ENCODE assay signal across 12 mouse cellular contexts in the genomic region with DNA sequence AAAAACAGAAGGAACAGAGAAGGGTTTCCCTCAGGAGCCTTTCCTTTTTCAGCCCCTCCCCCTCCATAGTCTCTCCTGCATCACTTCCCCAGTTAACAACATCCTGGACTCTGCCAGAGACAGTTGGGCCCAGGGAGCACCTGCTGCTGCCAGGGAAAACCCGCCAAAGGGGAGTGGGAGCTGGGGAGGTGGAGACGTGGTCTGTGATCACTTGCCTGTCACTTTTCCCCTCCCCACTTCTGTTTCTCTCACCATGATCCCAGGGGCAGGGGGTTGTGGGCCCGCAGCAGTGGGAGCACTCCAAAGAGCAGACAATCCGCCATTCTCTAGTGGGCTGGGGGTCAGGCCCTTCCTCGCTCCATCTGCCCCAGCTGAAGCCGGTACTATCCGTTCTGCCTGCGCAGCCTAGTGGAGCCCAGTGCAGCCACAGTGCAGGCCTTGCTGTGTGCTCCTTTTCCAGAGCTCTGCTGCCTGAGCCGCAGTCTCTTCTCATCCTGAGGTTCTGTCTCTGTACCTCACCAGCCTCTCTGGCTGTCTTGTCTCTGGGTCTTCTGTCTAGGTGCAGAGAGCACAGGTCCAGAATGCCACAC. TPM values are rescaled to one million over a fixed set of nuclear protein-coding genes. Genes with fewer than 3 reads are reported as not detected.
DNase-seq lines count a peak whose midpoint lies in the region; ATAC-seq and TF ChIP-seq lines count a peak whose summit lies in the region.
"Had no signal": no experiment of that assay in that cellular context is flagged by ENCODE, and none has a peak within 500 bp of the region (broad histone marks: within the 10 kb centered on the region; RNA-seq: fewer than 3 reads in every experiment).

No protein-coding gene starts in this region.

- 47% methylated on average over 9 of the region's 9 CpGs for WGBS in thymus, adult 2 months
- WGBS in embryonic facial prominence, embryonic 12.5 days, result 14% methylated on average over 9 of the region's 9 CpGs
- 11% methylated on average over 9 of the region's 9 CpGs for WGBS in hindbrain, embryonic 15.5 days
- 49% methylated on average over 9 of the region's 9 CpGs for WGBS in kidney, adult 2 months

- no peaks in the 10 kb centered on the region for H3K27me3 ChIP-seq in thymus, adult 2 months (ENCODE audit: control insufficient read depth, insufficient read depth, low read length)
- H3K27me3 ChIP-seq in embryonic facial prominence, embryonic 12.5 days, result peaks cover 24% of the 10 kb centered on the region; the same call in 1 of the 2 replicates
- 0 out of 2 replicates have a peak, but pooled peaks cover 3% of the 10 kb centered on the region for H3K27me3 ChIP-seq in hindbrain, embryonic 15.5 days
- no peaks in the 10 kb centered on the region for H3K27me3 ChIP-seq in kidney, adult 2 months (replicated peaks; ENCODE audit: control insufficient read depth, insufficient read depth, low read length)

- H3K9me3 ChIP-seq in embryonic facial prominence, embryonic 12.5 days, result no peaks in the 10 kb centered on the region
- H3K9me3 ChIP-seq in hindbrain, embryonic 15.5 days, result no peaks in the 10 kb centered on the region

- no peak overlapping the region for H3K4me2 ChIP-seq in embryonic facial prominence, embryonic 12.5 days (replicated peaks)
- 0 out of 2 replicates have a peak overlapping the region, but pooled peaks have one; percentile 9 for H3K4me2 ChIP-seq in hindbrain, embryonic 15.5 days
- H3K4me2 ChIP-seq: liver, embryonic 11.5 days had no signal

- H3K4me3 ChIP-seq in thymus, adult 2 months (ENCODE audit: control insufficient read depth, insufficient read depth, low read length), result no peak overlapping the region
- no peak overlapping the region for H3K4me3 ChIP-seq in embryonic facial prominence, embryonic 12.5 days
- H3K4me3 ChIP-seq in hindbrain, embryonic 15.5 days, result no peak overlapping the region
- no peak overlapping the region for H3K4me3 ChIP-seq in kidney, adult 2 months (ENCODE audit: insufficient read depth, low read depth, low read length)
- H3K4me3 ChIP-seq: heart, adult 2 months had no signal

- ATAC-seq in embryonic facial prominence, embryonic 12.5 days (ENCODE audit: insufficient number of reproducible peaks, insufficient read depth, low FRiP score, low TSS enrichment), result no peak
- peak; percentile 37; the same call in 1 of the 2 replicates for ATAC-seq in hindbrain, embryonic 15.5 days (ENCODE audit: low FRiP score, low read depth)

- DNase-seq in thymus, adult 2 months, result no peak
- no peak for DNase-seq in thymus, postnatal 10 days (ENCODE audit: low spot score in 2 of 2)
- no peak for DNase-seq in urinary bladder, postnatal 10 days (ENCODE audit: low spot score)
- no peak for DNase-seq in kidney, adult 2 months
- DNase-seq in layer of hippocampus, postnatal 25 days (ENCODE audit: extremely low spot score in 1 of 2, low spot score in 1 of 2), result no peak
- DNase-seq: heart, adult 2 months; kidney, postnatal 14 days; lung, postnatal 10 days; spleen, adult 18-20 months had no signal

- peak overlapping the region; percentile 2; the same call in 1 of the 2 replicates for H3K9ac ChIP-seq in embryonic facial prominence, embryonic 12.5 days
- H3K9ac ChIP-seq in hindbrain, embryonic 15.5 days, result 0 out of 2 replicates have a peak overlapping the region, but pooled peaks have one; percentile 17

- no peaks in the 10 kb centered on the region for H3K4me1 ChIP-seq in thymus, adult 2 months (replicated peaks; ENCODE audit: control insufficient read depth, insufficient read depth, low read length)
- H3K4me1 ChIP-seq in embryonic facial prominence, embryonic 12.5 days, result peaks cover 6% of the 10 kb centered on the region; the same call in 1 of the 2 replicates
- H3K4me1 ChIP-seq in hindbrain, embryonic 15.5 days (replicated peaks), result peaks cover 29% of the 10 kb centered on the region
- H3K4me1 ChIP-seq in kidney, adult 2 months (ENCODE audit: control insufficient read depth, insufficient read depth, low read length), result peaks cover 3% of the 10 kb centered on the region; the same call in 1 of the 2 replicates

- H3K27ac ChIP-seq in thymus, adult 2 months (ENCODE audit: control insufficient read depth, insufficient read depth, low read length), result no peak overlapping the region
- no peak overlapping the region for H3K27ac ChIP-seq in embryonic facial prominence, embryonic 12.5 days
- H3K27ac ChIP-seq in hindbrain, embryonic 15.5 days (replicated peaks), result peak overlapping the region; percentile 57
- no peak overlapping the region for H3K27ac ChIP-seq in kidney, adult 2 months (ENCODE audit: insufficient read depth, low read depth, low read length)
- H3K27ac ChIP-seq: heart, adult 2 months had no signal

- no peak for TF ChIP-seq POLR2A in thymus, adult 2 months (IDR thresholded peaks at IDR 0.05; ENCODE audit: control insufficient read depth, extremely low read depth, insufficient read depth, low read length, poor library complexity)
- no peak for TF ChIP-seq POLR2A in kidney, adult 2 months (IDR thresholded peaks at IDR 0.05; ENCODE audit: low read depth, low read length)

- TF ChIP-seq CTCF in thymus, adult 2 months (IDR thresholded peaks at IDR 0.05; ENCODE audit: borderline replicate concordance, control insufficient read depth, extremely low read depth, insufficient read depth, low read length, poor library complexity), result 0 out of 2 replicates have a peak, but pooled peaks have one; percentile 7
- TF ChIP-seq CTCF in kidney, adult 2 months (conservative IDR thresholded peaks at IDR 0.05; ENCODE audit: insufficient read depth, insufficient read length, low read depth, low read length), result no peak

- H3K36me3 ChIP-seq in thymus, adult 2 months (ENCODE audit: control insufficient read depth, insufficient read depth, low read length), result no peaks in the 10 kb centered on the region
- H3K36me3 ChIP-seq in embryonic facial prominence, embryonic 12.5 days, result no peaks in the 10 kb centered on the region
- H3K36me3 ChIP-seq in hindbrain, embryonic 15.5 days, result no peaks in the 10 kb centered on the region
- no peaks in the 10 kb centered on the region for H3K36me3 ChIP-seq in kidney, adult 2 months (ENCODE audit: control insufficient read depth, insufficient read depth, low read length)

RNA-seq across cellular contexts. Expression of a gene that starts 37.5 kb away (rescaled TPM):
- 0.04 and 0.13 TPM in 2 replicates for polyA plus RNA-seq in thymus, adult 2 months (2012; rRNA removed)
- 0.55 and 0.60 TPM in 2 replicates for polyA plus RNA-seq in embryonic facial prominence, embryonic 12.5 days (2016; fragmentation: Nextera tagmentation; extraction: Ambion mirVana)
- polyA plus RNA-seq in hindbrain, embryonic 15.5 days (2015; fragmentation: Nextera tagmentation; extraction: Ambion mirVana), result 37.5 and 54.5 TPM in 2 replicates
- polyA plus RNA-seq in kidney, adult 2 months (2012; rRNA removed), result 12.8 and 16.7 TPM in 2 replicates
- total RNA-seq in layer of hippocampus, postnatal 25 days (2021), result under 1 TPM; 0.42 to 0.45 TPM
- total RNA-seq: heart, adult 2 months had no signal
- polyA plus RNA-seq: heart, adult 2 months had no signal

RNA-seq across cellular contexts. Expression of a gene that starts 49.5 kb away (rescaled TPM):
- 5.6 and 6.9 TPM in 2 replicates for polyA plus RNA-seq in thymus, adult 2 months (2012; rRNA removed)
- 53.8 and 53.9 TPM in 2 replicates for polyA plus RNA-seq in embryonic facial prominence, embryonic 12.5 days (2016; fragmentation: Nextera tagmentation; extraction: Ambion mirVana)
- polyA plus RNA-seq in hindbrain, embryonic 15.5 days (2015; fragmentation: Nextera tagmentation; extraction: Ambion mirVana), result 50.8 and 53.3 TPM in 2 replicates
- 6.5 and 12.7 TPM in 2 replicates for polyA plus RNA-seq in kidney, adult 2 months (2012; rRNA removed)
- total RNA-seq in layer of hippocampus, postnatal 25 days (2021), result 10 to 100 TPM; 20.1 to 21.9 TPM
